Mouse (Mus musculus): ENCODE results near the gene Smtnl2.

DNA sequence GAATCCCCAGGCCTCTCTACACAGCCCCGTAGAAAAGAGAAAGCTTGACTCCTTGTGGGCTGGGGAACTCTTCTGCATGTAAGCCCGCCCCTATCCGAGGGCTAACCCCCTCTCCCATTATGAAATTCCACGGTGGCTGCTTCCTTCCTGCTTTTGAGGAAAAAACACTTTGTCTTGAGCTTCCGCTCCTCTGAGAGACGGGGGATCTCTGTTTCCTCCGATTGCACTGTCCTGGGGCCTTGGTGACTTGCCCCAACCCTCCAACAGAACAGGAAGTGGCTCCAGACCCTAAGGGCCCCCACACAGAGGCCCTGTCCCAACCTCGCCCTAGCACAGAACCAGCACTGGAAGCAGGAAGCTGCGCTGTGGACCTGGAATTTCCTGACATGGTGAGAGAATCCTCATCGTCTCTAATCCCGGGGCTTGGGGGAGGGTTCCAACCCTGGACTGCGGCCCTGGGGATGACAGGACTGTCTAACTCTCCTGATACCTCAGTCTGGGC is 46.5 kb upstream of the Smtnl2 start:
- TF ChIP-seq CTCF (IDR thresholded peaks at IDR 0.05) (no peak), POLR2A (IDR thresholded peaks at IDR 0.05; ENCODE audit: insufficient read depth, low read depth, low read length) (no peak)

All from heart, adult 2 months (tissue).